Mouse (Mus musculus) lung, postnatal 0 days (tissue): ENCODE measurements around the gene Cdh4. TPM values are rescaled to one million over a fixed set of nuclear protein-coding genes. Genes with fewer than 3 reads are reported as not detected.

ENCODE experiments used
- ATAC-seq: fragments of 200-750 bp; cut with Nextera tagmentation; 2 replicates; pipeline ENCODE4 v1.8.0; 2017; ENCODE audit warnings: moderate library complexity
- DNase-seq: peaks from one replicate; pipeline ENCODE4 v3.0.0-alpha.2; 2016; ENCODE audit warnings: low spot score
- H3K27ac ChIP-seq: fragments of 300-500 bp; sonication (generic); 2 replicates; pipeline ENCODE4 v1.5.1; 2014; ENCODE audit warnings: antibody characterized with exemption, mild to moderate bottlenecking, low read length, mixed read lengths
- H3K27me3 ChIP-seq: fragments of 300-500 bp; sonication (generic); replicated peaks from 2 replicates; pipeline ENCODE4 v1.6.1; 2014; ENCODE audit warnings: low read length, mixed read lengths; ENCODE audit not compliant: insufficient read depth
- H3K36me3 ChIP-seq: fragments of 300-500 bp; sonication (generic); 2 replicates; pipeline ENCODE4 v1.6.1; 2014; ENCODE audit warnings: low read length, mixed read lengths; ENCODE audit not compliant: insufficient read depth
- H3K4me1 ChIP-seq: fragments of 300-500 bp; sonication (generic); 2 replicates; pipeline ENCODE4 v1.6.1; 2014; ENCODE audit warnings: antibody characterized with exemption, low read depth, low read length, mixed read lengths; ENCODE audit not compliant: insufficient read depth
- H3K4me2 ChIP-seq: fragments of 300-500 bp; sonication (generic); replicated peaks from 2 replicates; pipeline ENCODE4 v1.6.1; 2014; ENCODE audit warnings: low read depth, mild to moderate bottlenecking, low read length, moderate library complexity, mixed read lengths
- H3K4me3 ChIP-seq: fragments of 300-500 bp; sonication (generic); 2 replicates; pipeline ENCODE4 v1.5.1; 2014; ENCODE audit warnings: low read depth, low read length
- H3K9ac ChIP-seq: fragments of 300-500 bp; sonication (generic); replicated peaks from 2 replicates; pipeline ENCODE4 v1.6.1; 2014; ENCODE audit warnings: low read depth, mild to moderate bottlenecking
- H3K9me3 ChIP-seq: fragments of 300-500 bp; sonication (generic); 2 replicates; pipeline ENCODE4 v1.6.1; 2016; ENCODE audit warnings: low read length, mixed read lengths
- CTCF ChIP-seq: IDR thresholded peaks from 2 replicates; pipeline ENCODE4 v1.5.1; 2016; ENCODE audit warnings: antibody characterized with exemption, mild to moderate bottlenecking
- EP300 ChIP-seq: IDR thresholded peaks from 2 replicates; pipeline ENCODE4 v1.6.1; 2016; ENCODE audit warnings: antibody characterized with exemption, mild to moderate bottlenecking, control low read depth
- whole genome bisulfite sequencing: fragments of 180-500 bp; shearing (Covaris S2); extraction: QIAGEN DNeasy Blood & Tissue Kit; methylation state at CpG from one replicate; pipeline ENCODE4 v1.1.7; 2014; 5-methylcytosine and 5-hydroxymethylcytosine counted together
- polyA plus RNA-seq: library from polyadenylated mRNA; unstranded; fragments of >200 nt; fragmentation: Nextera tagmentation; extraction: Ambion mirVana; gene quantifications from 2 replicates; pipeline ENCODE4 v1.2.1, GENCODE M21; 2015

Cdh4 gene
- polyA plus RNA-seq, 1 experiment from 2014 or later: 3.4 TPM

DNA sequence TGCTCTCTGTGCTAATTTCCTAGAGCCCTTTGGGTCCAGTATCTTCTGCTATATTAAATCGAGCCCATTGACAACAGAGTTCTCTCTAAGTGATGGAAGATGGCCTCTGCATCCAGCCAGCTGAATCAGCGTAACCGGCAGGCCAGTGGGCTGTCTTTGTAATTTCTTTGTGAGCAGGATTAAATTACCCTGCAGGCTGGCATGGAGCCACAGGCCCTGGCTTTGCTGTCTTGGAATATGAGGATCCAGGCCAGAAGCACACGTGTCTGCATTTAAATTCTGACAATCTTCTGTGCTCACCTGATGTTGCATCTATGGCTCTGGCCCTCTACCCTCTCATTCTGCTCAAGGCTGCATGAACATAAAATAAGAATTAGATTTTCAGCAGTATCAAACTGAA is 17.0 kb downstream of the Cdh4 start:
- no peak overlapping the region for H3K4me2 ChIP-seq
- no peaks in the 10 kb centered on the region for H3K27me3 ChIP-seq
- no peak for ATAC-seq
- no peak overlapping the region for H3K27ac ChIP-seq
- H3K4me3 ChIP-seq: no peak overlapping the region
- no peak for TF ChIP-seq EP300
- no peak for DNase-seq
- no peaks in the 10 kb centered on the region for H3K4me1 ChIP-seq
- H3K9ac ChIP-seq: no peak overlapping the region
- 83% methylated on average over 4 of the region's 4 CpGs for WGBS
- H3K36me3 ChIP-seq: no peaks in the 10 kb centered on the region
- peaks cover 24% of the 10 kb centered on the region for H3K9me3 ChIP-seq

DNA sequence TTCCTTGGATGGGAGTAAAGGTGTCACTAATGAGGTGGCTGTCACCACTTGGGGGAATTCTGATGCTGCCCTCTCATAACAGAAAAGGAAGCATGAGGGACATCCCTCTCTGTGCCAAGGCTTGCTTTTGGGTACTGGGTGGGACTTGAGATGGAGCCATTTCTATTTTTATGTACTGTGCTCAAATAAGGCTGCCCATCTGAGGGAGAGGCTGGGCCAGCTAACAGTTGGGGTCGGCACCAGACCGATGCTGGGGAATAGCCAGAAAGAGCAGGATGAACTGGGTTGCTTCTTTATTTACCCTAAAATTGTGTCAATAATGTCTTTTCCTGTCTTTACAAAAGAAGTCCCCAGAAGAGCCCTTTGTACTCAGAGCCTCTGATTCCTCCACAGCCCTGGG is 17.4 kb downstream of the Cdh4 start:
- WGBS: 94% methylated on average over 2 of the region's 2 CpGs
- no peak overlapping the region for H3K27ac ChIP-seq
- H3K4me2 ChIP-seq: no peak overlapping the region
- no peak overlapping the region for H3K4me3 ChIP-seq
- no peaks in the 10 kb centered on the region for H3K27me3 ChIP-seq
- peaks cover 26% of the 10 kb centered on the region for H3K9me3 ChIP-seq
- no peak overlapping the region for H3K9ac ChIP-seq
- TF ChIP-seq EP300 (no peak), CTCF (no peak)
- no peaks in the 10 kb centered on the region for H3K4me1 ChIP-seq
- DNase-seq: no peak
- no peaks in the 10 kb centered on the region for H3K36me3 ChIP-seq
- no peak for ATAC-seq

DNA sequence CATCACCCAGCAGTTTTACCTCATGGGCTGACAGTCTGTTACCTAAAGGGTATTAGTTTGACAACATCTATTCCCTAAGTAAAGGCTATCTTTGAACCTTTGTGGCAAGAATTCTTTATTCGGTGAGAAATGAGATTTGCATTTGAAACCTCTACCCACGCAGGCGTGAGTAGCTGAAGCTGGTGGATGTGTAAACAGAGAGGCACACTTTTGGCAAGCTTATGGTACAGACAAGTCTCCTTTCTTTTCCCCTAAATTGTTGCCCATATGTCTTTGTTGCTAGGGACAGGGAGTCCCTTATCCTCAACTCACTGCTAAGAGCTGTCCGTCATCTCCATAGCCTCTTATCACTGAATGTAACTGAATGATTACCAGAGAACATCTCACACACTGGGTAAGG is 21.3 kb downstream of the Cdh4 start:
- 76% methylated on average over 4 of the region's 4 CpGs for WGBS
- Histone ChIP-seq H3K4me2 (no peak overlapping the region), H3K36me3 (no peaks in the 10 kb centered on the region), H3K9me3 (peaks cover 27% of the 10 kb centered on the region), H3K4me3 (no peak overlapping the region), H3K27ac (no peak overlapping the region), H3K27me3 (no peaks in the 10 kb centered on the region), H3K9ac (no peak overlapping the region), H3K4me1 (no peaks in the 10 kb centered on the region)
- no peak for TF ChIP-seq CTCF
- no peak for TF ChIP-seq EP300
- DNase-seq (no peak), ATAC-seq (no peak)

DNA sequence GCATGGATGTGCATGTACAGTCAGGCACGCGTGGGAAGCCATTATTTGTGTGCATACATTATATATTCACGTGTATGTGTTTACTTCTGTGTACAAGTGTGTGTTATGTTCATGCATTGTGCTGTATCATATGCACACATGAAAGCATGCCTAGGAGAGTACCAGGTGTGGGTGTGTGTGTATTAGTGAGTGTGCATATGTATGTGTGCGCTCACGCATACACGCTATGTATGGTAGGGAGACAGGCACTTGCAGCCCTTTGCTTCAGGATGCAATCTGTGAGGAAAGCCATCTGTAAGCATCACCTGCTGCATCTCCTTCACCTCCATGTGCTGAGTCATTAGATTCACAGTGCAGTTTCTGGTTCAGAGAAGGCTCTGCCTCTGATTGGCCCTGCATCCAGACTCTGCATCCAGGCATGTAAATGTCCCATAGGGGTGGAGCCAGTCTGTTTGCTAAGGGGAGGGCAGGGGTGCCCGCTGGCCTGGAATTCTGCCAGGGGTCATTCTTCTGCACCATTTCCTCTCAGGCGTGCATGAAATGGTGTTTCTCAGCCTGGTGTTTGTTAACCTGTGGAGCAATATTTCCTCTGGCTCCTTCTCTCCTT is 25.7 kb downstream of the Cdh4 start:
- no peaks in the 10 kb centered on the region for H3K4me1 ChIP-seq
- TF ChIP-seq EP300: no peak
- DNase-seq: no peak

DNA sequence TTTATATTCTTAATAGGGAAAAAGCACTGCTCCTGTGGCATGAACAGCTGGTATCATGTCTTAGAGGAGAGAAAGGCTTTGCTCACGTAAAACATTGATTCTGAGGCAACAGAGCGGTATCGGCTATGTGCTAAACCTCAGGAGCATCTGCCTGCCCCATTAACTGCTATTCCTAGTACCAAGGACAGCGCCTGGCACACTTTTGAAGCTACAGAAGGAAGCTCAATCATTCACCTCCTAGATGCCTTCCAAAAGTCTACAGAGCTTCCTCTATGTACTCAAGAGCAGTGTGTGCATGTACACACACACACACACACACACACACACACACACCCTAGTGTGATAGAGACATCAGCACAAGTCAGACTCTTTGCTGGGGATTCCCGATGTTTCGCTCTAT is 34.4 kb downstream of the Cdh4 start:
- Histone ChIP-seq H3K36me3 (no peaks in the 10 kb centered on the region), H3K27ac (no peak overlapping the region), H3K27me3 (no peaks in the 10 kb centered on the region), H3K4me1 (no peaks in the 10 kb centered on the region), H3K4me2 (no peak overlapping the region), H3K9ac (no peak overlapping the region), H3K9me3 (no peaks in the 10 kb centered on the region), H3K4me3 (no peak overlapping the region)
- no peak for TF ChIP-seq CTCF
- TF ChIP-seq EP300: no peak
- DNase-seq (no peak), ATAC-seq (no peak)
- 82% methylated on average over 6 of the region's 6 CpGs for WGBS

More for the DNA sequence above, 25.7 kb downstream of the Cdh4 start:
- Histone ChIP-seq H3K4me2 (no peak overlapping the region), H3K9me3 (peaks cover 12% of the 10 kb centered on the region; the same call in 1 of the 2 replicates), H3K4me3 (no peak overlapping the region), H3K27me3 (no peaks in the 10 kb centered on the region), H3K36me3 (no peaks in the 10 kb centered on the region), H3K27ac (no peak overlapping the region), H3K9ac (no peak overlapping the region)
- no peak for ATAC-seq
- WGBS: 82% methylated on average over 8 of the region's 8 CpGs

DNA sequence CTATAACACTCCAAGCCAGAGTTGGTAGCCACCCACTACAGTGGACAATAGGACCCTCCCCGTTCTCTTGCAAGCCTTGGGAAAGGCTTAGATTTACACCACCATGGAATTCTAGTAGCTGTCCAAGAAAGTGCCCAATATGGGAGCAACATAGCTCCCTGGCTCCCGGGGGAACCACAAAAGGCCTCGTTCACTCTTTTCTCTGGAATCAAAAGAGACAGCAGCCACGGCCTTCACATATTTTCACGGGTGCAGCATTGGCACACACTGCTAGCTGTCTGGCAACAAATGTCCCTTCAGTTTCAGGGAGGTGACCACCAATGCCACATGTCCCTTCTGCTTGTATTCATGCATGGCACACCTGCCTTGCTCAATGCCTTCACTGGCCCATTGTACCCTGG is 38.6 kb downstream of the Cdh4 start:
- WGBS: 78% methylated on average over 5 of the region's 5 CpGs
- H3K9me3 ChIP-seq: no peaks in the 10 kb centered on the region

DNA sequence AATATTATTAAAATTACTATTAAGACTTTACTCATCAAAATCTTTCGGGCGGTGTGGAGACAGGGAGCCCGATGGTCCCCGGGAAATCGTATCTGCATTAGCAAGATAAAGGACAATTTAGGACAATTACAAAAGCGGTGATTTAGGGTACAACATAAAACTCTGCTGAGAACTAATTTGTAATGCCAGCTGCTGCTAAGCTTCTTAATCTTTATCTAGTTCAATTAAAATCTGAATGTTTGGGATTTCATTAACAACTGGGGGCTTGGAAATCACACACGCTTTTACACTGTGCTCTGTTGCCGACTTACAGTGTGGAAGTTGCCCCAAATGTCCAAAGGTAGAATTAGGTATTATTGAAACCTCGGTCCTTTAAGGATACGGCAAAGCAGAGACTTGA is 39.1 kb downstream of the Cdh4 start:
- DNase-seq (no peak), ATAC-seq (no peak)
- Histone ChIP-seq H3K36me3 (no peaks in the 10 kb centered on the region), H3K27ac (no peak overlapping the region), H3K9me3 (no peaks in the 10 kb centered on the region), H3K4me2 (no peak overlapping the region), H3K4me3 (no peak overlapping the region), H3K4me1 (no peaks in the 10 kb centered on the region), H3K9ac (no peak overlapping the region), H3K27me3 (no peaks in the 10 kb centered on the region)
- no peak for TF ChIP-seq EP300
- TF ChIP-seq CTCF: no peak
- 92% methylated on average over 10 of the region's 10 CpGs for WGBS

More for the DNA sequence above, 38.6 kb downstream of the Cdh4 start:
- no peak for DNase-seq
- TF ChIP-seq CTCF: no peak
- TF ChIP-seq EP300: no peak
- Histone ChIP-seq H3K4me2 (no peak overlapping the region), H3K9ac (no peak overlapping the region), H3K4me1 (no peaks in the 10 kb centered on the region), H3K27me3 (no peaks in the 10 kb centered on the region), H3K36me3 (no peaks in the 10 kb centered on the region), H3K4me3 (no peak overlapping the region), H3K27ac (no peak overlapping the region)
- ATAC-seq: no peak
